Mouse (Mus musculus): Measurements from ENCODE around the gene Dennd1a. TPM values are rescaled to one million over a fixed set of nuclear protein-coding genes. Genes with fewer than 3 reads are reported as not detected.
"Not testable (repeated sequence)": the region's sequence is repeated elsewhere in the genome, so short reads cannot be mapped to it uniquely, and the experiment has no call there.

The Dennd1a gene
- polyA plus RNA-seq, 1 experiment from 2014 or later: 9.6 TPM

GRCm38 (mm10) chr2:37948424-37948823, 338.8 kb downstream of the Dennd1a start:
- Histone ChIP-seq H3K4me1 (ENCODE audit: control insufficient read depth, insufficient read depth, low read length) (no peaks in the 10 kb centered on the region), H3K27me3 (replicated peaks; ENCODE audit: control insufficient read depth, insufficient read depth, low read length) (no peaks in the 10 kb centered on the region), H3K4me3 (ENCODE audit: low read length) (no peak overlapping the region), H3K27ac (ENCODE audit: low read length) (no peak overlapping the region), H3K36me3 (ENCODE audit: control insufficient read depth, insufficient read depth, low read length) (no peaks in the 10 kb centered on the region), H3K4me2 (ENCODE audit: low read depth, low read length) (no peak overlapping the region), H3K9ac (ENCODE audit: low read depth, low read length) (no peak overlapping the region), H3K9me3 (ENCODE audit: control insufficient read depth, low read length) (no peaks in the 10 kb centered on the region)
- ATAC-seq: no peak
- 32% methylated on average over 2 of the region's 2 CpGs for WGBS

GRCm38 (mm10) chr2:37945598-37946336, 341.4 kb downstream of the Dennd1a start:
- 47% methylated on average over 9 of the region's 9 CpGs for WGBS

GRCm38 (mm10) chr2:37942906-37943305, 344.3 kb downstream of the Dennd1a start:
- no peaks in the 10 kb centered on the region for H3K27me3 ChIP-seq (replicated peaks; ENCODE audit: control insufficient read depth, insufficient read depth, low read length)
- H3K4me2 ChIP-seq (ENCODE audit: low read depth, low read length): no peak overlapping the region
- ATAC-seq: no peak
- H3K4me1 ChIP-seq (ENCODE audit: control insufficient read depth, insufficient read depth, low read length): no peaks in the 10 kb centered on the region
- no peak overlapping the region for H3K27ac ChIP-seq (ENCODE audit: low read length)
- H3K9ac ChIP-seq (ENCODE audit: low read depth, low read length): no peak overlapping the region
- H3K4me3 ChIP-seq (ENCODE audit: low read length): no peak overlapping the region
- WGBS: 78% methylated on average over 2 of the region's 2 CpGs
- no peaks in the 10 kb centered on the region for H3K9me3 ChIP-seq (ENCODE audit: control insufficient read depth, low read length)
- H3K36me3 ChIP-seq (ENCODE audit: control insufficient read depth, insufficient read depth, low read length): no peaks in the 10 kb centered on the region

More at GRCm38 (mm10) chr2:37945598-37946336, 341.4 kb downstream of the Dennd1a start:
- H3K36me3 ChIP-seq (ENCODE audit: control insufficient read depth, insufficient read depth, low read length): no peaks in the 10 kb centered on the region
- H3K9me3 ChIP-seq (ENCODE audit: control insufficient read depth, low read length): no peaks in the 10 kb centered on the region
- H3K27ac ChIP-seq (ENCODE audit: low read length): no peak overlapping the region
- no peak for ATAC-seq
- H3K9ac ChIP-seq (ENCODE audit: low read depth, low read length): no peak overlapping the region
- no peaks in the 10 kb centered on the region for H3K4me1 ChIP-seq (ENCODE audit: control insufficient read depth, insufficient read depth, low read length)
- H3K4me2 ChIP-seq (ENCODE audit: low read depth, low read length): no peak overlapping the region
- no peak overlapping the region for H3K4me3 ChIP-seq (ENCODE audit: low read length)
- no peaks in the 10 kb centered on the region for H3K27me3 ChIP-seq (replicated peaks; ENCODE audit: control insufficient read depth, insufficient read depth, low read length)

GRCm38 (mm10) chr2:37941741-37942140, 345.4 kb downstream of the Dennd1a start:
- Histone ChIP-seq H3K27ac (ENCODE audit: low read length) (no peak overlapping the region), H3K9me3 (ENCODE audit: control insufficient read depth, low read length) (no peaks in the 10 kb centered on the region), H3K36me3 (ENCODE audit: control insufficient read depth, insufficient read depth, low read length) (no peaks in the 10 kb centered on the region), H3K4me1 (ENCODE audit: control insufficient read depth, insufficient read depth, low read length) (no peaks in the 10 kb centered on the region), H3K4me3 (ENCODE audit: low read length) (no peak overlapping the region), H3K4me2 (ENCODE audit: low read depth, low read length) (no peak overlapping the region), H3K27me3 (replicated peaks; ENCODE audit: control insufficient read depth, insufficient read depth, low read length) (no peaks in the 10 kb centered on the region), H3K9ac (ENCODE audit: low read depth, low read length) (no peak overlapping the region)
- no peak for ATAC-seq

GRCm38 (mm10) chr2:37940845-37941361, 346.3 kb downstream of the Dennd1a start:
- no peaks in the 10 kb centered on the region for H3K9me3 ChIP-seq (ENCODE audit: control insufficient read depth, low read length)
- H3K27ac ChIP-seq (ENCODE audit: low read length): no peak overlapping the region
- H3K9ac ChIP-seq (ENCODE audit: low read depth, low read length): no peak overlapping the region
- H3K4me2 ChIP-seq (ENCODE audit: low read depth, low read length): no peak overlapping the region
- H3K36me3 ChIP-seq (ENCODE audit: control insufficient read depth, insufficient read depth, low read length): no peaks in the 10 kb centered on the region
- ATAC-seq: no peak
- H3K27me3 ChIP-seq (replicated peaks; ENCODE audit: control insufficient read depth, insufficient read depth, low read length): no peaks in the 10 kb centered on the region
- 91% methylated on average over 4 of the region's 4 CpGs for WGBS
- no peaks in the 10 kb centered on the region for H3K4me1 ChIP-seq (ENCODE audit: control insufficient read depth, insufficient read depth, low read length)
- H3K4me3 ChIP-seq (ENCODE audit: low read length): no peak overlapping the region

- no peaks in the 10 kb centered on the region for H3K9me3 ChIP-seq (ENCODE audit: control insufficient read depth, low read length)
Observed at GRCm38 (mm10) chr2:37939997-37940396, 347.2 kb downstream of the Dennd1a start.

GRCm38 (mm10) chr2:37936922-37937321, 350.3 kb downstream of the Dennd1a start:
- H3K4me1 ChIP-seq (ENCODE audit: control insufficient read depth, insufficient read depth, low read length); ATAC-seq; H3K4me3 ChIP-seq (ENCODE audit: low read length); H3K27me3 ChIP-seq (replicated peaks; ENCODE audit: control insufficient read depth, insufficient read depth, low read length); H3K36me3 ChIP-seq (ENCODE audit: control insufficient read depth, insufficient read depth, low read length); H3K4me2 ChIP-seq (ENCODE audit: low read depth, low read length); H3K9me3 ChIP-seq (ENCODE audit: control insufficient read depth, low read length); H3K9ac ChIP-seq (ENCODE audit: low read depth, low read length); H3K27ac ChIP-seq (ENCODE audit: low read length): not testable (repeated sequence)
- 86% methylated on average over 4 of the region's 4 CpGs for WGBS

More at GRCm38 (mm10) chr2:37939997-37940396, 347.2 kb downstream of the Dennd1a start:
- Histone ChIP-seq H3K9ac (ENCODE audit: low read depth, low read length) (no peak overlapping the region), H3K27ac (ENCODE audit: low read length) (no peak overlapping the region), H3K4me2 (ENCODE audit: low read depth, low read length) (no peak overlapping the region), H3K4me3 (ENCODE audit: low read length) (no peak overlapping the region), H3K27me3 (replicated peaks; ENCODE audit: control insufficient read depth, insufficient read depth, low read length) (no peaks in the 10 kb centered on the region), H3K4me1 (ENCODE audit: control insufficient read depth, insufficient read depth, low read length) (no peaks in the 10 kb centered on the region), H3K36me3 (ENCODE audit: control insufficient read depth, insufficient read depth, low read length) (no peaks in the 10 kb centered on the region)
- ATAC-seq: no peak
- 81% methylated on average over 1 of the region's 1 CpGs for WGBS

- no peaks in the 10 kb centered on the region for H3K27me3 ChIP-seq (replicated peaks; ENCODE audit: control insufficient read depth, insufficient read depth, low read length)
- H3K27ac ChIP-seq (ENCODE audit: low read length): no peak overlapping the region
- no peak overlapping the region for H3K4me3 ChIP-seq (ENCODE audit: low read length)
- no peak overlapping the region for H3K9ac ChIP-seq (ENCODE audit: low read depth, low read length)
- no peaks in the 10 kb centered on the region for H3K36me3 ChIP-seq (ENCODE audit: control insufficient read depth, insufficient read depth, low read length)
- H3K4me1 ChIP-seq (ENCODE audit: control insufficient read depth, insufficient read depth, low read length): no peaks in the 10 kb centered on the region
- no peak overlapping the region for H3K4me2 ChIP-seq (ENCODE audit: low read depth, low read length)
- ATAC-seq: no peak
- no peaks in the 10 kb centered on the region for H3K9me3 ChIP-seq (ENCODE audit: control insufficient read depth, low read length)
- 94% methylated on average over 1 of the region's 1 CpGs for whole genome bisulfite sequencing
Observed at GRCm38 (mm10) chr2:37932240-37932639, 354.9 kb downstream of the Dennd1a start.

GRCm38 (mm10) chr2:37931018-37931930, 355.9 kb downstream of the Dennd1a start:
- Histone ChIP-seq H3K27ac (ENCODE audit: low read length) (no peak overlapping the region), H3K4me3 (ENCODE audit: low read length) (no peak overlapping the region), H3K4me2 (ENCODE audit: low read depth, low read length) (no peak overlapping the region), H3K9me3 (ENCODE audit: control insufficient read depth, low read length) (no peaks in the 10 kb centered on the region), H3K36me3 (ENCODE audit: control insufficient read depth, insufficient read depth, low read length) (no peaks in the 10 kb centered on the region), H3K4me1 (ENCODE audit: control insufficient read depth, insufficient read depth, low read length) (no peaks in the 10 kb centered on the region), H3K27me3 (replicated peaks; ENCODE audit: control insufficient read depth, insufficient read depth, low read length) (no peaks in the 10 kb centered on the region), H3K9ac (ENCODE audit: low read depth, low read length) (no peak overlapping the region)
- WGBS: 57% methylated on average over 5 of the region's 5 CpGs
- ATAC-seq: no peak

Measured in intestine, embryonic 16.5 days (tissue).